Mouse (Mus musculus): ENCODE data around the gene Nktr.

- no peak for TF ChIP-seq CTCF (IDR thresholded peaks at IDR 0.05; ENCODE audit: control insufficient read depth, insufficient read depth, insufficient read length)
- no peak for TF ChIP-seq MYOD1 (IDR thresholded peaks at IDR 0.05; ENCODE audit: control insufficient read depth, insufficient read length, low read depth)
- TF ChIP-seq USF1 (IDR thresholded peaks at IDR 0.05; ENCODE audit: low read depth): no peak
These were observed 12.8 kb upstream of the Nktr start for GRCm38 (mm10) chr9:121706029-121706675.
